Mouse (Mus musculus): ENCODE results near the gene Mrpl43. TPM values are rescaled to one million over a fixed set of nuclear protein-coding genes. Genes with fewer than 3 reads are reported as not detected.

Gene Mrpl43
- polyA plus RNA-seq, 1 experiment from 2014 or later, result 78.7 TPM

GRCm38 (mm10) chr19:44999647-45000046 is 6.6 kb downstream of the Mrpl43 start:
- H3K27me3 ChIP-seq, result no peaks in the 10 kb centered on the region
- WGBS, result 89% methylated on average over 8 of the region's 8 CpGs
- H3K9ac ChIP-seq (replicated peaks), result no peak overlapping the region
- no peak overlapping the region for H3K27ac ChIP-seq (replicated peaks)
- ATAC-seq (ENCODE audit: low FRiP score, low read depth), result no peak
- H3K4me3 ChIP-seq, result no peak overlapping the region
- no peak overlapping the region for H3K4me2 ChIP-seq (replicated peaks)
- no peaks in the 10 kb centered on the region for H3K9me3 ChIP-seq
- H3K4me1 ChIP-seq, result no peaks in the 10 kb centered on the region; the same call in 1 of the 2 replicates
- H3K36me3 ChIP-seq, result peaks cover 79% of the 10 kb centered on the region

- Histone ChIP-seq H3K27ac (replicated peaks) (no peak overlapping the region), H3K9ac (replicated peaks) (no peak overlapping the region), H3K4me1 (no peaks in the 10 kb centered on the region), H3K36me3 (peaks cover 71% of the 10 kb centered on the region), H3K4me2 (replicated peaks) (no peak overlapping the region), H3K9me3 (no peaks in the 10 kb centered on the region), H3K4me3 (no peak overlapping the region), H3K27me3 (no peaks in the 10 kb centered on the region)
- no peak for ATAC-seq (ENCODE audit: low FRiP score, low read depth)
- 87% methylated on average over 11 of the region's 11 CpGs for WGBS
Measured at GRCm38 (mm10) chr19:44997786-44998185, 8.5 kb downstream of the Mrpl43 start.

- Histone ChIP-seq H3K36me3 (peaks cover 26% of the 10 kb centered on the region), H3K9ac (replicated peaks) (no peak overlapping the region), H3K27me3 (peaks cover 7% of the 10 kb centered on the region; the same call in 1 of the 2 replicates), H3K4me3 (no peak overlapping the region), H3K4me2 (replicated peaks) (no peak overlapping the region), H3K4me1 (peaks cover 31% of the 10 kb centered on the region), H3K27ac (replicated peaks) (no peak overlapping the region), H3K9me3 (no peaks in the 10 kb centered on the region)
- WGBS, result 68% methylated on average over 7 of the region's 7 CpGs
- no peak for ATAC-seq (ENCODE audit: low FRiP score, low read depth)
Measured at GRCm38 (mm10) chr19:44992712-44993111, 13.5 kb downstream of the Mrpl43 start.

GRCm38 (mm10) chr19:44992246-44992645 is 14.0 kb downstream of the Mrpl43 start:
- Histone ChIP-seq H3K9ac (replicated peaks) (no peak overlapping the region), H3K4me3 (no peak overlapping the region), H3K4me2 (replicated peaks) (no peak overlapping the region), H3K27me3 (peaks cover 11% of the 10 kb centered on the region; the same call in 1 of the 2 replicates), H3K9me3 (no peaks in the 10 kb centered on the region), H3K27ac (replicated peaks) (no peak overlapping the region), H3K36me3 (peaks cover 22% of the 10 kb centered on the region), H3K4me1 (peaks cover 31% of the 10 kb centered on the region)
- no peak for ATAC-seq (ENCODE audit: low FRiP score, low read depth)
- 68% methylated on average over 7 of the region's 7 CpGs for whole genome bisulfite sequencing

GRCm38 (mm10) chr19:44991031-44991430 is 15.2 kb downstream of the Mrpl43 start:
- no peak overlapping the region for H3K4me3 ChIP-seq
- H3K27ac ChIP-seq (replicated peaks), result no peak overlapping the region
- peaks cover 12% of the 10 kb centered on the region for H3K36me3 ChIP-seq
- 0 out of 2 replicates have a peak overlapping the region, but pooled peaks have one; percentile 0 for H3K9ac ChIP-seq (replicated peaks)
- 88% methylated on average over 8 of the region's 8 CpGs for WGBS
- H3K4me1 ChIP-seq, result peaks cover 31% of the 10 kb centered on the region
- H3K4me2 ChIP-seq (replicated peaks), result peak overlapping the region; percentile 83; the same call in 1 of the 2 replicates
- H3K9me3 ChIP-seq, result no peaks in the 10 kb centered on the region
- ATAC-seq (ENCODE audit: low FRiP score, low read depth), result no peak
- peaks cover 20% of the 10 kb centered on the region; the same call in 1 of the 2 replicates for H3K27me3 ChIP-seq

- 5% methylated on average over 22 of the region's 22 CpGs for WGBS
- Histone ChIP-seq H3K4me3 (peak overlapping the region; percentile 70), H3K9ac (replicated peaks) (peak overlapping the region; percentile 81), H3K4me2 (replicated peaks) (peak overlapping the region; percentile 83), H3K36me3 (peaks cover 12% of the 10 kb centered on the region), H3K9me3 (no peaks in the 10 kb centered on the region), H3K4me1 (peaks cover 31% of the 10 kb centered on the region), H3K27me3 (peaks cover 23% of the 10 kb centered on the region; the same call in 1 of the 2 replicates), H3K27ac (replicated peaks) (peak overlapping the region; percentile 66)
- peak; percentile 55; the same call in 1 of the 2 replicates for ATAC-seq (ENCODE audit: low FRiP score, low read depth)
Measured at GRCm38 (mm10) chr19:44989567-44990495, 16.4 kb downstream of the Mrpl43 start.

- under 1% methylated on average over 52 of the region's 58 CpGs for WGBS
- peaks cover 23% of the 10 kb centered on the region; the same call in 1 of the 2 replicates for H3K27me3 ChIP-seq
- H3K27ac ChIP-seq (replicated peaks), result peak within 1 kb of the TSS; percentile 66
- peak within 1 kb of the TSS; percentile 83 for H3K4me2 ChIP-seq (replicated peaks)
- peak within 1 kb of the TSS; percentile 81 for H3K9ac ChIP-seq (replicated peaks)
- H3K4me1 ChIP-seq, result peaks cover 31% of the 10 kb centered on the region
- peak within 1 kb of the TSS; percentile 70 for H3K4me3 ChIP-seq
- peak; percentile 85 for ATAC-seq (ENCODE audit: low FRiP score, low read depth)
- peaks cover 12% of the 10 kb centered on the region for H3K36me3 ChIP-seq
- H3K9me3 ChIP-seq, result no peaks in the 10 kb centered on the region
Measured at GRCm38 (mm10) chr19:44988831-44989566, 17.2 kb downstream of the Mrpl43 start, which contains the start of gene Sema4g. Gene Sema4g, plus strand, starts transcription at chr19:44989101.

GRCm38 (mm10) chr19:44988321-44988720 is 17.9 kb downstream of the Mrpl43 start:
- H3K9me3 ChIP-seq, result no peaks in the 10 kb centered on the region
- peak overlapping the region; percentile 70 for H3K4me3 ChIP-seq
- H3K4me2 ChIP-seq (replicated peaks), result peak overlapping the region; percentile 83
- peaks cover 7% of the 10 kb centered on the region for H3K36me3 ChIP-seq
- peaks cover 23% of the 10 kb centered on the region; the same call in 1 of the 2 replicates for H3K27me3 ChIP-seq
- ATAC-seq (ENCODE audit: low FRiP score, low read depth), result no peak
- WGBS, result 22% methylated on average over 9 of the region's 9 CpGs
- H3K9ac ChIP-seq (replicated peaks), result peak overlapping the region; percentile 81
- H3K4me1 ChIP-seq, result peaks cover 31% of the 10 kb centered on the region
- peak overlapping the region; percentile 66 for H3K27ac ChIP-seq (replicated peaks)

GRCm38 (mm10) chr19:44987851-44988250 is 18.4 kb downstream of the Mrpl43 start:
- WGBS, result 54% methylated on average over 6 of the region's 6 CpGs
- no peak for ATAC-seq (ENCODE audit: low FRiP score, low read depth)
- no peaks in the 10 kb centered on the region for H3K9me3 ChIP-seq
- H3K27me3 ChIP-seq, result peaks cover 23% of the 10 kb centered on the region; the same call in 1 of the 2 replicates
- no peak overlapping the region for H3K27ac ChIP-seq (replicated peaks)
- no peak overlapping the region for H3K4me3 ChIP-seq
- no peak overlapping the region for H3K4me2 ChIP-seq (replicated peaks)
- H3K4me1 ChIP-seq, result peaks cover 31% of the 10 kb centered on the region
- H3K9ac ChIP-seq (replicated peaks), result no peak overlapping the region
- H3K36me3 ChIP-seq, result peaks cover 3% of the 10 kb centered on the region

GRCm38 (mm10) chr19:44987004-44987403 is 19.2 kb downstream of the Mrpl43 start:
- H3K9me3 ChIP-seq, result no peaks in the 10 kb centered on the region
- H3K27ac ChIP-seq (replicated peaks), result no peak overlapping the region
- no peak overlapping the region for H3K4me2 ChIP-seq (replicated peaks)
- peaks cover 23% of the 10 kb centered on the region; the same call in 1 of the 2 replicates for H3K27me3 ChIP-seq
- H3K9ac ChIP-seq (replicated peaks), result no peak overlapping the region
- 69% methylated on average over 6 of the region's 6 CpGs for WGBS
- H3K36me3 ChIP-seq, result 0 out of 2 replicates have a peak, but pooled peaks cover 6% of the 10 kb centered on the region
- H3K4me3 ChIP-seq, result no peak overlapping the region
- no peak for ATAC-seq (ENCODE audit: low FRiP score, low read depth)
- H3K4me1 ChIP-seq, result peaks cover 31% of the 10 kb centered on the region

- Histone ChIP-seq H3K4me3 (no peak overlapping the region), H3K4me2 (replicated peaks) (no peak overlapping the region), H3K4me1 (peaks cover 16% of the 10 kb centered on the region), H3K36me3 (peaks cover 20% of the 10 kb centered on the region), H3K9me3 (no peaks in the 10 kb centered on the region), H3K27ac (replicated peaks) (no peak overlapping the region), H3K27me3 (peaks cover 19% of the 10 kb centered on the region; the same call in 1 of the 2 replicates), H3K9ac (replicated peaks) (no peak overlapping the region)
- WGBS, result 65% methylated on average over 5 of the region's 5 CpGs
- no peak for ATAC-seq (ENCODE audit: low FRiP score, low read depth)
Measured at GRCm38 (mm10) chr19:44985159-44985988, 20.9 kb downstream of the Mrpl43 start.

Data from midbrain, embryonic 12.5 days (tissue).